Comparison of ENCODE assay signal across 9 mouse cellular contexts in genomic region chr9:123456634-123457602, GRCm38 (mm10). TPM values are rescaled to one million over a fixed set of nuclear protein-coding genes. Genes with fewer than 3 reads are reported as not detected.
DNase-seq lines count a peak whose midpoint lies in the region; ATAC-seq and TF ChIP-seq lines count a peak whose summit lies in the region.
"Had no signal": no experiment of that assay in that cellular context is flagged by ENCODE, and none has a peak within 500 bp of the region (broad histone marks: within the 10 kb centered on the region; RNA-seq: fewer than 3 reads in every experiment).

No protein-coding gene starts in this region.

- H3K79me2 ChIP-seq in heart, adult 2 months (replicated peaks; ENCODE audit: control insufficient read depth, insufficient read depth, low read length): no peaks in the 10 kb centered on the region

- H3K27ac ChIP-seq in heart, adult 2 months: peak overlapping the region; percentile 79
- peak overlapping the region; percentile 38 for H3K27ac ChIP-seq in neural tube, embryonic 13.5 days (replicated peaks)
- peak overlapping the region; percentile 70; the same call in 1 of the 2 replicates for H3K27ac ChIP-seq in stomach, postnatal 0 days (replicated peaks)

- ATAC-seq in neural tube, embryonic 13.5 days (ENCODE audit: low read depth): no peak
- no peak for ATAC-seq in stomach, postnatal 0 days (ENCODE audit: low FRiP score, low TSS enrichment)

- intact Hi-C loops in heart, adult 2 months (cut with DNase I): loop anchor here (10.0 kb wide), 1 partner anchor 302 kb away; the partner anchor contains the start of gene Clec3b
- intact Hi-C loops in gastrocnemius, postnatal 14 days (cut with DNase I; ENCODE audit: low total_unique reads): no loop called here

- WGBS in heart, adult 2 months: 17% methylated on average over 9 of the region's 9 CpGs
- 65% methylated on average over 9 of the region's 9 CpGs for WGBS in neural tube, embryonic 13.5 days
- WGBS in stomach, postnatal 0 days: 47% methylated on average over 9 of the region's 9 CpGs

- no peak for TF ChIP-seq POLR2A in heart, adult 2 months (IDR thresholded peaks at IDR 0.05; ENCODE audit: insufficient read depth, low read depth, low read length)

- no peak overlapping the region for H3K4me2 ChIP-seq in neural tube, embryonic 13.5 days
- no peak overlapping the region for H3K4me2 ChIP-seq in stomach, postnatal 0 days (replicated peaks; ENCODE audit: low read depth)

- H3K4me3 ChIP-seq in heart, adult 2 months: no peak overlapping the region
- H3K4me3 ChIP-seq in neural tube, embryonic 13.5 days: no peak overlapping the region
- H3K4me3 ChIP-seq in stomach, postnatal 0 days (ENCODE audit: low read depth, low read length): no peak overlapping the region

- H3K36me3 ChIP-seq in heart, adult 2 months (ENCODE audit: control insufficient read depth, insufficient read depth, low read length): peaks cover 4% of the 10 kb centered on the region
- peaks cover 50% of the 10 kb centered on the region for H3K36me3 ChIP-seq in neural tube, embryonic 13.5 days
- peaks cover 10% of the 10 kb centered on the region; the same call in 1 of the 2 replicates for H3K36me3 ChIP-seq in stomach, postnatal 0 days (ENCODE audit: control insufficient read depth, insufficient read depth, low read length)

- H3K27me3 ChIP-seq in heart, adult 2 months (ENCODE audit: control insufficient read depth, insufficient read depth, low read length): no peaks in the 10 kb centered on the region
- no peaks in the 10 kb centered on the region for H3K27me3 ChIP-seq in neural tube, embryonic 13.5 days
- no peaks in the 10 kb centered on the region for H3K27me3 ChIP-seq in stomach, postnatal 0 days (ENCODE audit: control insufficient read depth, insufficient read depth, low read length)

- H3K9me3 ChIP-seq in neural tube, embryonic 13.5 days: peaks cover 3% of the 10 kb centered on the region; the same call in 1 of the 2 replicates
- no peaks in the 10 kb centered on the region for H3K9me3 ChIP-seq in stomach, postnatal 0 days (ENCODE audit: control insufficient read depth, low read length)

- peak in 1 of 2 experiments; percentile 28 for DNase-seq in heart, adult 2 months
- DNase-seq in heart, adult 8-10 months (ENCODE audit: low spot score): no peak
- no peak for DNase-seq in neural tube, embryonic 10.5 days (ENCODE audit: extremely low spot score, low spot score)
- peak; percentile 56 for DNase-seq in kidney, adult 9 months
- no peak for DNase-seq in stomach, postnatal 0 days (ENCODE audit: low spot score)
- DNase-seq in right cerebral cortex, postnatal 4 days: no peak
- DNase-seq in gastrocnemius, postnatal 14 days: no peak
- DNase-seq: right cerebral cortex, postnatal 25 days had no signal

- H3K4me1 ChIP-seq in heart, adult 2 months (ENCODE audit: control insufficient read depth, insufficient read depth, low read length): peaks cover 8% of the 10 kb centered on the region
- H3K4me1 ChIP-seq in neural tube, embryonic 13.5 days (replicated peaks): no peaks in the 10 kb centered on the region; the same call in 1 of the 2 replicates
- no peaks in the 10 kb centered on the region for H3K4me1 ChIP-seq in stomach, postnatal 0 days (replicated peaks; ENCODE audit: control insufficient read depth, insufficient read depth)

- no peak for TF ChIP-seq CTCF in heart, adult 2 months (IDR thresholded peaks at IDR 0.05)
- TF ChIP-seq CTCF in stomach, postnatal 0 days (IDR thresholded peaks at IDR 0.05; ENCODE audit: low read depth): no peak

- H3K9ac ChIP-seq in heart, adult 2 months (ENCODE audit: low read depth, low read length): no peak overlapping the region
- no peak overlapping the region for H3K9ac ChIP-seq in neural tube, embryonic 13.5 days
- no peak overlapping the region for H3K9ac ChIP-seq in stomach, postnatal 0 days (ENCODE audit: low read length)

- no peak for TF ChIP-seq EP300 in heart, adult 2 months (IDR thresholded peaks at IDR 0.05; ENCODE audit: insufficient read depth, low read depth, low read length)
- TF ChIP-seq EP300 in stomach, postnatal 0 days (optimal IDR thresholded peaks at IDR 0.05): no peak

RNA-seq across cellular contexts. Expression of gene Limd1, which starts 21.6 kb away (rescaled TPM):
- 10 to 100 TPM; 33.7 to 48.9 TPM for total RNA-seq in heart, adult 2 months (2021)
- polyA plus RNA-seq in heart, adult 2 months (2012; rRNA removed): 34.6 and 50.0 TPM in 2 replicates
- 10 to 100 TPM; 34.0 to 52.2 (median 36.9) TPM for total RNA-seq in heart, adult 8-10 months (2022)
- 16.2 and 20.0 TPM in 2 replicates for polyA plus RNA-seq in neural tube, embryonic 13.5 days (2015; fragmentation: Nextera tagmentation; extraction: Ambion mirVana)
- 22.2 and 23.2 TPM in 2 replicates for polyA plus RNA-seq in stomach, postnatal 0 days (2015; fragmentation: Nextera tagmentation; extraction: Ambion mirVana)
- total RNA-seq in gastrocnemius, postnatal 14 days (2021): 10 to 100 TPM; 29.4 to 31.2 TPM
